Mouse (Mus musculus): ENCODE results near the gene Fbxw5.

The Fbxw5 gene

GRCm38 (mm10) chr2:25500576-25501405, at the start of gene Fbxw5:
Gene Fbxw5, plus strand, starts transcription at chr2:25500750.
- peak; percentile 96 for DNase-seq (ENCODE audit: low read depth, low spot score)

- DNase-seq (ENCODE audit: low read depth, low spot score) = peak; percentile 29
These were observed 49.5 kb upstream of the Fbxw5 start for GRCm38 (mm10) chr2:25450853-25451647.

- no peak for DNase-seq (ENCODE audit: low read depth, low spot score)
These were observed 47.6 kb upstream of the Fbxw5 start for GRCm38 (mm10) chr2:25452951-25453350.

- no peak for DNase-seq (ENCODE audit: low read depth, low spot score)
These were observed 44.2 kb upstream of the Fbxw5 start, which contains the start of gene Clic3 for GRCm38 (mm10) chr2:25456205-25456953. Gene Clic3, plus strand, starts transcription at chr2:25456838.

GRCm38 (mm10) chr2:25457022-25457896, 43.3 kb upstream of the Fbxw5 start:
- DNase-seq (ENCODE audit: low read depth, low spot score) = no peak

- no peak for DNase-seq (ENCODE audit: low read depth, low spot score)
These were observed 41.6 kb upstream of the Fbxw5 start for GRCm38 (mm10) chr2:25458911-25459310.

- DNase-seq (ENCODE audit: low read depth, low spot score) = no peak
These were observed 40.4 kb upstream of the Fbxw5 start for GRCm38 (mm10) chr2:25460135-25460534.

GRCm38 (mm10) chr2:25460551-25461309, 39.8 kb upstream of the Fbxw5 start, which contains the start of gene Paxx:
Gene Paxx, minus strand, starts transcription at chr2:25461094.
- peak; percentile 99 for DNase-seq (ENCODE audit: low read depth, low spot score)

- no peak for DNase-seq (ENCODE audit: low read depth, low spot score)
These were observed 39.1 kb upstream of the Fbxw5 start for GRCm38 (mm10) chr2:25461407-25461806.

GRCm38 (mm10) chr2:25463630-25464029, 36.9 kb upstream of the Fbxw5 start:
- DNase-seq (ENCODE audit: low read depth, low spot score) = no peak

GRCm38 (mm10) chr2:25465256-25465655, 35.3 kb upstream of the Fbxw5 start:
- no peak for DNase-seq (ENCODE audit: low read depth, low spot score)

GRCm38 (mm10) chr2:25465816-25466635, 34.5 kb upstream of the Fbxw5 start:
- DNase-seq (ENCODE audit: low read depth, low spot score) = peak; percentile 46

- no peak for DNase-seq (ENCODE audit: low read depth, low spot score)
These were observed 32.8 kb upstream of the Fbxw5 start for GRCm38 (mm10) chr2:25467606-25468303.

GRCm38 (mm10) chr2:25468962-25469915, 31.3 kb upstream of the Fbxw5 start:
- DNase-seq (ENCODE audit: low read depth, low spot score) = no peak

- no peak for DNase-seq (ENCODE audit: low read depth, low spot score)
These were observed 30.6 kb upstream of the Fbxw5 start, which contains the start of gene Ptgds for GRCm38 (mm10) chr2:25469969-25470368. Gene Ptgds, minus strand, starts transcription at chr2:25470046.

GRCm38 (mm10) chr2:25472550-25472949, 28.0 kb upstream of the Fbxw5 start:
- DNase-seq (ENCODE audit: low read depth, low spot score) = no peak

- no peak for DNase-seq (ENCODE audit: low read depth, low spot score)
These were observed 23.0 kb upstream of the Fbxw5 start for GRCm38 (mm10) chr2:25477541-25477940.

Measured in A20 (cell line).